Mouse (Mus musculus) mouse trophoblast stem cell (cell line): Measurements from ENCODE around the gene Zxdc.

Experiments
- in situ Hi-C, 2 experiments: fragments of 300-500 bp; cut with MseI, MboI; formaldehyde crosslinking; loops; 2 replicates in 1 of 2; 3 replicates in 1 of 2; pipeline ENCODE4 v1.15.1; 2025

Zxdc gene

GRCm38 (mm10) chr6:90452603-90453002, 83.3 kb downstream of the Zxdc start:
- in situ Hi-C loops: loop anchor here (10.0 kb wide), 1 partner anchor 62 kb away; no protein-coding TSS in a partner anchor
